Mouse (Mus musculus) ovary, adult 18-20 months (tissue): ENCODE data around the gene Ube2l3.
"Not testable (repeated sequence)": the region's sequence is repeated elsewhere in the genome, so short reads cannot be mapped to it uniquely, and the experiment has no call there.

Source experiments
- DNase-seq: peaks from one replicate; pipeline ENCODE4 v3.0.0; 2022; ENCODE audit warnings: low spot score, mixed read lengths

Ube2l3 gene

GRCm38 (mm10) chr16:17208389-17209361 is 6.2 kb upstream of the Ube2l3 start, which contains the start of gene Rimbp3:
TSS of gene Rimbp3 (plus strand) at chr16:17208603.
- DNase-seq, result peak; percentile 56

- no peak for DNase-seq
Measured at GRCm38 (mm10) chr16:17204990-17205389, 2.5 kb upstream of the Ube2l3 start.

GRCm38 (mm10) chr16:17201977-17202376 is 472 bp downstream of the Ube2l3 start:
- no peak for DNase-seq

GRCm38 (mm10) chr16:17200953-17201707 is 1.3 kb downstream of the Ube2l3 start:
- peak; percentile 68 for DNase-seq

GRCm38 (mm10) chr16:17200121-17200952 is 2.1 kb downstream of the Ube2l3 start:
- no peak for DNase-seq

DNA sequence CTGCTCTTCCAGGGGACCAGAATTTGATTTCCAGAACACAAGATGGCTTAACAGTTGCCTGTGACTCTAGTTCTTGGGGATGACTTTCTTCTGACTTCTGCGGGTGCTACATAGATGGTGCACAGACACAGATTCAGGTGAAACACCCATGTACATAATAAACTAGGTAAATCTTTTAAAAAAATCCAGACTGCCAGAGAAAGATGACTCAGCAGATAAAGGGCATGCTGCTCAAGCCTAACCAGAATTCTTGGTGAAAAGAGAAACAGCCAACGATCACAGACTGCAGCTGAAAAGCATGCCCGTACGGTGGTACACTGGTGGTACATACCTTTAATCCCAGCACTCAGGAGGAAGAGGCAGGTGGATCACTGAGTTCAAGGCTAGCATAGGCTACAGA is 8.6 kb downstream of the Ube2l3 start:
- no peak for DNase-seq

- DNase-seq, result no peak
Measured at GRCm38 (mm10) chr16:17185475-17185874, 17.0 kb downstream of the Ube2l3 start.

DNA sequence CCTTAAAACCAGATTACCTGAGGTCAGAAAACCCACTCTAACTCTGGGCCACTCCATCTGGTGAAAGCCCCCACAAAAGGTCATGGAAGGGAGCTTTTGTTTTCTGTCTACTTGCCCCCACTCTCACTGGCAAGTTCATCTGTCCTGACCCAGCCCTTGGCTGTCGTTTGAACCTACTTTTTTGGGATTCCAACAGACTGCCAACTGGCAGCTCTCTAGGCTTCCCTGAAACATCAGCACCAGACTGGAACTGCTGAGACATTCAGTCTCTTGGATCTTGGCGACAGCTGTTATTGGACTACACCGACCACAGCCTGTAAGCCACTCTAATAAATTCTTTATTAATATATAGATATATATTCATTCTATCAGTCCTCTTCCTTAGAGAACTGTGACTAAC is 19.4 kb downstream of the Ube2l3 start:
- no peak for DNase-seq

GRCm38 (mm10) chr16:17182136-17182535 is 20.3 kb downstream of the Ube2l3 start:
- no peak for DNase-seq

- DNase-seq, result no peak
Measured at GRCm38 (mm10) chr16:17181382-17181781, 21.1 kb downstream of the Ube2l3 start.

- DNase-seq, result no peak
Measured at GRCm38 (mm10) chr16:17179706-17180105, 22.7 kb downstream of the Ube2l3 start.

GRCm38 (mm10) chr16:17177623-17178170 is 24.8 kb downstream of the Ube2l3 start:
- DNase-seq, result no peak

DNA sequence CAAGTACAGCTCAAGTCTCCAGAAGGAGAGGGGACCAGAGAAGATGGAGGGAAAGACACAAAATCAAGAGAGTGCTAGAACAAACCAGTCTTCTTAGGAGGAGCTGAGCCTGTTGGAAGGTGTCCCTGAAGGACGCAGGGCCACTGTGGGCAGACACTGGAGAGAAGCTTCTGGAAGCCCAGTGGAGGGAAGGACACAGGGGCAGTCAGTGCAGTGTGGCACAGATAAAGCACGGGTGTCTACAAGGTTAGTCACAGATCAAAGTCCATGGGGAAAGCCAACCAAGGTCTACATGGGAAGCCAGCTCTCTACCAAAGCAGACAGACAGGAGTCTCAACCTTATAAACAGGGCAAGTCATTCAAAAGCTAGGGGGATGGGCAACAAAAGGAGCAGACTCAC is 26.7 kb downstream of the Ube2l3 start:
- DNase-seq, result no peak

- no peak for DNase-seq
Measured at GRCm38 (mm10) chr16:17168049-17168448, 34.4 kb downstream of the Ube2l3 start.

GRCm38 (mm10) chr16:17167179-17167578 is 35.3 kb downstream of the Ube2l3 start:
- no peak for DNase-seq

DNA sequence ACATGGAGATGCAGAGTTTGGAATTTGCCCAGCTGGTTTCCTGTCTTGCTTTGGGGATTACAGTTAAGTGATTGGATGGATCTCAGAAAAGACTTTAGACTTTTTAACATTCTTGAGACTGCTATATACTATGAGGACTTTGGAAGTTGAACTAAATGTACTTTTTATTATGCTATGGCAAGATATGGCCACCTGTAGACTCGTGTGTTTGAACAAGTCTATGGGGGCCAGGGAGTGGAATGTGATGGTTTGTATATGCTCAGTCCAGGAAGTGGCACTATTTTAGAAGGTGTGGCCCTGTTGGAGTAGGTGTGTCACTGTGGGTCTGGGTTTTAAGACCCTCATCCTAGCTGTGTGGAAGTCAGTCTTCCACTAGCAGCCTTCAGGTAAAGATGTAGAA is 37.0 kb downstream of the Ube2l3 start:
- not testable (repeated sequence) for DNase-seq

DNA sequence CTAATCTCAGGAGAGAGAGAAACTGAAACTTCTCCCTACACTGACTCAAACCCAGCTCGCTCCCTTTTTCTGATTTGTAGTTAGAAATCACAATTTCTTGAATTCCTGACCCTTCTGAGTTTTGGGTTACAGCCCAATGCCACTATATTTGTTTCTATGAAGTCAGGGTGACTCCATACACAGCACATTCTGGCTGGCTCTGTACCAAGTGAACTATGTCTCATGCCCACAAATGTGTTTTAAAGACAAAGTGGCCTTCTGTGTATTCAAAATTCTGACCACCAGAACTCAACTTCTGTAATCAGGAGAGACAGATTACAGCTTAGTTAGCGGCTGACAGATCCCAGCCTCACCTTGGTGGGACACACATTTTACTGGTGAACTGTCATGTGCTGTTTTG is 48.1 kb downstream of the Ube2l3 start:
- no peak for DNase-seq

- DNase-seq, result no peak
Measured at GRCm38 (mm10) chr16:17151874-17152273, 50.6 kb downstream of the Ube2l3 start.

DNA sequence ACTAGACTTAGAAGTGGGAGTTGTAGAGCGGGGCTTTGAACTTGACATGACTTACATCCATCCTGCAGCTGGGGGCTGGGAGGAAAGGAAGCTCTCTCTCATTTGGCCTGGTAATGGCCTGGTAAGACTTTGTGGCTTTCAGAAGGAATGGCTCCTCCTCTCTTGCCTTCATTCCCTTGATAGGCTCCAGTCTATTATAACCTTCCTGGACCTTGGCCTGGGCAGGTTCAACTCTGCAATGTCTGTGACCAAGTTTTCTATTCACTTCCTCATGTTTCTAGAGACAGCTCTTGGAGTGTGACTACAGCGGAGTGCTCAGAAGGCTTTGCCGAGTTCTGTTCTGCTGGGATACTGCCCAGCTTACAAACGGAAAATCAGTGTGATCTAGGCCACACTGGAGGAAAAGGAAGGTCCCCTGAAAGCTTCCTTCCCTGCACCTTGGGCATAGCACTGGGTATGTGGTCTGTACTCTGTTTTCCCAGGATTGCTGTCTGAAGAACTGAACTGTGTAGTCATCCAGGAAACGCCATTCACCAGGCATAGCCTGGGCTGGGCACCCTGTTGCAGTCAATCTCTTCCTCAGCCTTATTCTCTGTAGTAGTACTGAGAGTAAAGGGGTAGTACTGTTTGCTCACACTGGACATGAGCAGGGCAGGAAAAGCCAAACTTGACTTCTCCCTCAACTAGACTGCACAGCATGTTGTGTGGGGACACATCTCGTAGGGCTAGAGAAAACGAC is 51.8 kb downstream of the Ube2l3 start:
- DNase-seq, result no peak

GRCm38 (mm10) chr16:17148084-17148483 is 54.4 kb downstream of the Ube2l3 start:
- no peak for DNase-seq

DNA sequence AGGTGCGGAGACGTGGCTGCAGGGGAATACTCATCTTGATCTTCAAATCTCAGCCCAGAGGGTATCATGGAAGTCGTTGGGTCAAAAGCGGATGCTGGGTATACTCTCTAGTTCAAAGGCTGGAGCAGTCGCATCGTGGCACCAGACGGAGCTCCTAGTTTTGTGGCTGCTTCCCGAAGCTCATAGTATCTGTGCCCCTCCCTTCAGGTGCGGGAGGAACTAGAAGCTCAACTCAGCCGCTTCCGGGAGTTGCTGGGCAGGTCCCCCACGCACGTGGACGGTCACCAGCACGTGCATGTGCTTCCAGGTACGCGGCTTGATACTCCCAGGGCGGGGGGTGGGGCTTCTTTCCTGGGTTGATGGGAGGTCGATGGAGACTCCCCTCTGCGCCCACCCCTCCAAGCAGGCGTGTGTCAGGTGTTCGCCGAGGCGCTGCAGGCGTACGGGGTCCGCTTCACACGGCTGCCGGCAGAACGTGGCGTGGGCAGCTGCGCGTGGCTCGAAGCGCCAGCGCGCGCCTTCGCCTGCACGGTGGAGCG is 55.0 kb downstream of the Ube2l3 start:
- DNase-seq, result no peak
